Mouse (Mus musculus) myocyte (in vitro differentiated cells): ENCODE results near the gene Rcor1.

ENCODE experiments used
- POLR2A ChIP-seq: IDR thresholded peaks from one replicate; pipeline ENCODE4 v1.6.1; 2011; ENCODE audit warnings: low read depth, mild to moderate bottlenecking, control low read depth, moderate library complexity; ENCODE audit not compliant: insufficient read length
- POLR2AphosphoS2 ChIP-seq: IDR thresholded peaks from one replicate; pipeline ENCODE4 v1.6.1; 2011; ENCODE audit warnings: low read depth, control low read depth; ENCODE audit not compliant: insufficient read length
- REST ChIP-seq: IDR thresholded peaks from one replicate; pipeline ENCODE4 v1.6.1; 2011; ENCODE audit warnings: mild to moderate bottlenecking, control low read depth, moderate library complexity; ENCODE audit not compliant: insufficient read depth, insufficient read length
- SRF ChIP-seq: IDR thresholded peaks from one replicate; pipeline ENCODE4 v1.6.1; 2011; ENCODE audit warnings: low read depth; ENCODE audit not compliant: control insufficient read depth, insufficient read length
- TCF12 ChIP-seq: IDR thresholded peaks from one replicate; pipeline ENCODE4 v1.6.1; 2011; ENCODE audit warnings: mild to moderate bottlenecking, control low read depth; ENCODE audit not compliant: poor library complexity, insufficient read depth, severe bottlenecking
- USF1 ChIP-seq: IDR thresholded peaks from one replicate; pipeline ENCODE4 v1.6.1; 2011; ENCODE audit warnings: low read depth, mild to moderate bottlenecking, control low read depth, moderate library complexity

- TF ChIP-seq TCF12 (no peak), POLR2A (no peak), SRF (no peak), REST (no peak), USF1 (no peak), POLR2AphosphoS2 (no peak)
Measured at GRCm38 (mm10) chr12:111153946-111154345, 114.8 kb downstream of the Rcor1 start.
